Mouse (Mus musculus) CH12.LX (cell line): ENCODE results near the gene Gin1. TPM values are rescaled to one million over a fixed set of nuclear protein-coding genes. Genes with fewer than 3 reads are reported as not detected.
A peak's percentile ranks its signal among the peaks of the same experiment; 100 is the strongest.

Experiments used
- DNase-seq: peaks from one replicate; pipeline ENCODE4 v3.0.0-alpha.2; 2013; ENCODE audit errors: extremely low read depth
- H3K27ac ChIP-seq: 2 replicates; pipeline ENCODE4 v1.5.1; 2012; ENCODE audit warnings: low read depth, mild to moderate bottlenecking, control low read depth, moderate library complexity; ENCODE audit not compliant: insufficient read depth
- H3K27me3 ChIP-seq: replicated peaks from 2 replicates; pipeline ENCODE3; 2012; ENCODE audit warnings: inconsistent platforms
- H3K36me3 ChIP-seq, 2 experiments: replicated peaks in 1 of 2; 2 replicates each; pipeline versions ENCODE3 to v1.6.1; 2012; ENCODE audit warnings: inconsistent platforms in 1 of 2, low read length in 1 of 2, mild to moderate bottlenecking in 1 of 2, mixed read lengths in 1 of 2, moderate library complexity in 1 of 2; ENCODE audit not compliant: control insufficient read depth in 1 of 2, insufficient read depth in 1 of 2
- H3K4me1 ChIP-seq, 2 experiments: 2 replicates each; pipeline ENCODE4 v1.6.1; 2012; ENCODE audit warnings: inconsistent platforms in 1 of 2, moderate library complexity in 1 of 2; ENCODE audit not compliant: insufficient read depth in 2 of 2, control insufficient read depth in 1 of 2
- H3K4me2 ChIP-seq: 2 replicates; pipeline ENCODE4 v1.6.1; 2012; ENCODE audit warnings: low read depth, mild to moderate bottlenecking, control low read depth; ENCODE audit not compliant: poor library complexity, insufficient read depth, severe bottlenecking
- H3K4me3 ChIP-seq, 3 experiments: fragments of 150-350 bp in 1 of 3; sonication (generic) in 1 of 3; replicated peaks in 1 of 3; 2 replicates each; pipeline versions ENCODE3 to v1.5.1; 2011 to 2012; ENCODE audit warnings: low read depth in 2 of 3, low read length in 2 of 3, mild to moderate bottlenecking in 2 of 3, moderate library complexity in 2 of 3, control low read depth in 1 of 3, improper control_type of control experiment in 1 of 3, inconsistent platforms in 1 of 3, mixed read lengths in 1 of 3; ENCODE audit not compliant: poor library complexity in 1 of 3
- H3K79me2 ChIP-seq: replicated peaks from 2 replicates; pipeline ENCODE4 v1.6.1; 2012; ENCODE audit warnings: mild to moderate bottlenecking, moderate library complexity; ENCODE audit not compliant: control insufficient read depth, poor library complexity, insufficient read depth, severe bottlenecking; ENCODE audit errors: extremely low read depth
- H3K9ac ChIP-seq: 2 replicates; pipeline ENCODE4 v1.6.1; 2012; ENCODE audit warnings: low read depth, mild to moderate bottlenecking, control low read depth, moderate library complexity; ENCODE audit not compliant: insufficient read depth
- H3K9me3 ChIP-seq: replicated peaks from 2 replicates; pipeline ENCODE3; 2012; ENCODE audit warnings: low read length, inconsistent platforms, mixed read lengths
- CHD1 ChIP-seq: IDR thresholded peaks from 2 replicates; pipeline ENCODE4 v1.6.1; 2012; ENCODE audit warnings: low read depth, low read length, improper control_type of control experiment, inconsistent platforms
- CHD2 ChIP-seq: IDR thresholded peaks from 2 replicates; pipeline ENCODE4 v1.6.1; 2011; ENCODE audit warnings: low read length, improper control_type of control experiment
- CTCF ChIP-seq, 2 experiments: IDR thresholded peaks in 1 of 2; conservative IDR thresholded peaks in 1 of 2; 2 replicates each; pipeline ENCODE4 v1.5.1; 2011 to 2012; ENCODE audit warnings: low read depth in 2 of 2, low read length in 2 of 2, improper control_type of control experiment in 1 of 2, inconsistent platforms in 1 of 2, mild to moderate bottlenecking in 1 of 2, moderate library complexity in 1 of 2
- ELF1 ChIP-seq: IDR thresholded peaks from 2 replicates; pipeline ENCODE4 v1.6.1; 2014; ENCODE audit warnings: low read depth, mild to moderate bottlenecking, inconsistent platforms, low read length, improper control_type of control experiment
- ETS1 ChIP-seq: conservative IDR thresholded peaks from 2 replicates; pipeline ENCODE4 v1.6.1; 2012; ENCODE audit warnings: low read depth, mild to moderate bottlenecking, inconsistent platforms, low read length, improper control_type of control experiment, moderate library complexity
- HCFC1 ChIP-seq: IDR thresholded peaks from 2 replicates; pipeline ENCODE4 v1.6.1; 2012; ENCODE audit warnings: low read depth, mild to moderate bottlenecking, inconsistent platforms, low read length, improper control_type of control experiment
- KAT2A ChIP-seq: IDR thresholded peaks from 2 replicates; pipeline ENCODE4 v1.6.1; 2012; ENCODE audit warnings: low read length, improper control_type of control experiment, inconsistent platforms; ENCODE audit not compliant: insufficient replicate concordance
- MAFK ChIP-seq: IDR thresholded peaks from 2 replicates; pipeline ENCODE4 v1.6.1; 2011; ENCODE audit warnings: low read length, improper control_type of control experiment; ENCODE audit not compliant: insufficient replicate concordance
- MAX ChIP-seq: IDR thresholded peaks from 2 replicates; pipeline ENCODE4 v1.6.1; 2011; ENCODE audit warnings: low read length, improper control_type of control experiment
- MYC ChIP-seq: IDR thresholded peaks from 2 replicates; pipeline ENCODE4 v1.6.1; 2011; ENCODE audit warnings: low read depth, mild to moderate bottlenecking, improper control_type of control experiment, low read length
- NELFE ChIP-seq: IDR thresholded peaks from 2 replicates; pipeline ENCODE4 v1.6.1; 2011; ENCODE audit warnings: low read depth, low read length, improper control_type of control experiment
- NRF1 ChIP-seq: IDR thresholded peaks from 2 replicates; pipeline ENCODE4 v1.6.1; 2014; ENCODE audit warnings: low read depth, mild to moderate bottlenecking, inconsistent platforms, low read length, improper control_type of control experiment, moderate library complexity
- POLR2AphosphoS2 ChIP-seq: IDR thresholded peaks from 2 replicates; pipeline ENCODE4 v1.6.1; 2011; ENCODE audit warnings: low read depth, low read length, improper control_type of control experiment
- RAD21 ChIP-seq: IDR thresholded peaks from 2 replicates; pipeline ENCODE4 v1.6.1; 2011; ENCODE audit warnings: low read depth, mild to moderate bottlenecking, low read length, improper control_type of control experiment, moderate library complexity
- RCOR1 ChIP-seq: conservative IDR thresholded peaks from 2 replicates; pipeline ENCODE4 v1.6.1; 2012; ENCODE audit warnings: low read depth, mild to moderate bottlenecking, inconsistent platforms, low read length, improper control_type of control experiment
- SIN3A ChIP-seq: IDR thresholded peaks from 2 replicates; pipeline ENCODE4 v1.6.1; 2012; ENCODE audit warnings: low read length, improper control_type of control experiment, inconsistent platforms
- SMC3 ChIP-seq: IDR thresholded peaks from 2 replicates; pipeline ENCODE4 v1.6.1; 2011; ENCODE audit warnings: low read depth, low read length, improper control_type of control experiment
- TCF12 ChIP-seq: IDR thresholded peaks from 2 replicates; pipeline ENCODE4 v1.6.1; 2014; ENCODE audit warnings: low read depth, mild to moderate bottlenecking, inconsistent platforms, low read length, improper control_type of control experiment
- ZC3H11A ChIP-seq: IDR thresholded peaks from 2 replicates; pipeline ENCODE4 v1.6.1; 2012; ENCODE audit warnings: low read depth, mild to moderate bottlenecking, inconsistent platforms, low read length, improper control_type of control experiment
- ZKSCAN1 ChIP-seq: IDR thresholded peaks from 2 replicates; pipeline ENCODE4 v1.6.1; 2012; ENCODE audit warnings: low read depth, inconsistent platforms, low read length, improper control_type of control experiment, borderline replicate concordance
- ZNF384 ChIP-seq: IDR thresholded peaks from 2 replicates; pipeline ENCODE4 v1.6.1; 2012; ENCODE audit warnings: low read depth, low read length, improper control_type of control experiment, inconsistent platforms
- dilution Hi-C: fragments of 300-500 bp; cut with MboI; formaldehyde crosslinking; loops from 2 replicates; pipeline ENCODE4 v1.14.3; 2020; ENCODE audit warnings: low sequenced_read_pairs; ENCODE audit not compliant: extremely low pct_unique_long_range_greater_than_20kb, extremely low pct_ligation_motif_present
- in situ Hi-C: fragments of 300-500 bp; cut with MboI; formaldehyde crosslinking; loops from 3 replicates; pipeline ENCODE4 v1.14.3; 2019; ENCODE audit warnings: low sequenced_read_pairs, low pct_ligation_motif_present, low pct_unique_long_range_greater_than_20kb, mixed read lengths
- polyA plus RNA-seq: library from polyadenylated mRNA; unstranded; fragments of >175 nt; gene quantifications from 2 replicates; pipeline ENCODE4 v1.2.1, GENCODE M21; 2012; ENCODE audit warnings: low read depth; ENCODE audit not compliant: insufficient read length
- total RNA-seq, 2 experiments: library from RNA; depleted of rRNA; stranded (reverse); fragments of 300-350 nt in 1 of 2; fragments of >200 nt in 1 of 2; gene quantifications; 2 replicates each; pipeline ENCODE4 v1.2.3; 2012 to 2014

Gin1 gene
- total and polyA plus RNA-seq, 3 experiments: 5.8 to 16.2 (median 10.4) TPM

DNA sequence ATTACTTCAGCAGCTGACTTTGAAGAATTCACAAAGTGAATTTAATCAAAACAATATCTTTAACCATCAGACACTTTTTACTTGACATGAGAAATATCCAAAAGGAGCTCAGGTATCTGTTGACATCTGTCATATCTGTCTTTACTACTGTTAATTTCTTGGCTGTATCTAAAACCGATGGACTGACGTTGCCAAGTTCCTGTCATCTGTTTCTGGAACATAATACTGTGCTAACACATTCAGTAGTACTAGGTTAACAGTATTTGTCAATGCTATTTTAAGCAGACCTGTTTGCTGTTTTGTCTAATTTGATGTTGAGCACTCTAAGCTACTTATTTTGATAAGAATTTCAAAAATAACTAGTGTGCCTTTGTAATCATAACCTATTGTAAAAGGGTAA is 18.5 kb downstream of the Gin1 start:
- H3K27ac ChIP-seq: no peak overlapping the region
- in situ Hi-C loops: no loop called here
- no peak overlapping the region for H3K4me3 ChIP-seq
- no peak overlapping the region for H3K4me2 ChIP-seq
- H3K79me2 ChIP-seq: no peaks in the 10 kb centered on the region
- no peaks in the 10 kb centered on the region for H3K4me1 ChIP-seq
- TF ChIP-seq CHD1: no peak
- TF ChIP-seq SMC3: no peak
- TF ChIP-seq HCFC1: no peak
- TF ChIP-seq CTCF (conservative IDR thresholded peaks at IDR 0.05 in 1 of 2, IDR thresholded peaks at IDR 0.05 in 1 of 2; ENCODE audit: low read depth in 2 of 2, low read length in 2 of 2): no peak
- TF ChIP-seq ETS1: no peak
- no peak for TF ChIP-seq MAX
- TF ChIP-seq RCOR1: no peak
- TF ChIP-seq ZKSCAN1: no peak
- no peak for TF ChIP-seq CHD2
- TF ChIP-seq SIN3A: no peak
- no peak for TF ChIP-seq KAT2A
- no peak for TF ChIP-seq ZC3H11A
- TF ChIP-seq NRF1: no peak
- no peak for TF ChIP-seq ELF1
- TF ChIP-seq MYC: no peak
- TF ChIP-seq, all 38 proteins: peak for 0
- Histone ChIP-seq H3K9me3 (no peaks in the 10 kb centered on the region), H3K27me3 (no peaks in the 10 kb centered on the region), H3K36me3 (peaks cover 0 to 15% of the 10 kb centered on the region in 2 experiments), H3K9ac (no peak overlapping the region)
- dilution Hi-C loops: no loop called here
- DNase-seq: no peak

DNA sequence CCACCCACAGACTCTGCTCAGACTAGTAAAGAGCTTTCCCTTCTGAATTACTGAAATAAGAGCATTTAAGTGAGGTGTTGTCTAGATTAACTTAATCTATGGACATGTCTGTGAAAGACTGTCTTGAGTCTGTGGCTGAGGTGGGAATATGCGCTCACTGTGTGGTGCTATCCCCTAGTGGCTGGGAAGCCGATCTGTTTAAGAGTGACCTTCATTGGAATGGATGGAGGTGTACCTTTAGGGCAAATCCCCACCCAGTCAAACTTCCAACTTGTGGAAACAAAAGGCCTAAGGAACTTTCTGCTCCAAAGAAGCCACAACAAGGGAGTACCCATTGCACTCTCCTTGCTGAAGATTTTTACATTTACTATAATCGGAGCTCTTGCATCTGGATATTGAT is 24.1 kb downstream of the Gin1 start:
- H3K79me2 ChIP-seq: no peaks in the 10 kb centered on the region
- no peaks in the 10 kb centered on the region for H3K27me3 ChIP-seq
- DNase-seq: no peak
- in situ Hi-C loops (no loop called here), dilution Hi-C loops (no loop called here)
- peaks cover 0 to 2% of the 10 kb centered on the region in 2 experiments for H3K36me3 ChIP-seq
- no peak overlapping the region for H3K4me2 ChIP-seq
- no peak overlapping the region for H3K27ac ChIP-seq
- H3K9me3 ChIP-seq: no peaks in the 10 kb centered on the region
- no peak overlapping the region for H3K9ac ChIP-seq
- no peak for TF ChIP-seq ZNF384
- TF ChIP-seq NELFE: no peak
- no peak for TF ChIP-seq TCF12
- no peak for TF ChIP-seq POLR2AphosphoS2
- no peak for TF ChIP-seq MAFK
- TF ChIP-seq CTCF (conservative IDR thresholded peaks at IDR 0.05 in 1 of 2, IDR thresholded peaks at IDR 0.05 in 1 of 2; ENCODE audit: low read depth in 2 of 2, low read length in 2 of 2): 0 out of 4 replicates have a peak, but pooled peaks of 1 of the 2 experiments have one; percentile 5
- no peak for TF ChIP-seq RAD21
- TF ChIP-seq, all 38 proteins: peak for 1
- Histone ChIP-seq H3K4me1 (no peaks in the 10 kb centered on the region), H3K4me3 (no peak overlapping the region)
